Comparison of ENCODE assay signal across 34 mouse cellular contexts in the genomic region with DNA sequence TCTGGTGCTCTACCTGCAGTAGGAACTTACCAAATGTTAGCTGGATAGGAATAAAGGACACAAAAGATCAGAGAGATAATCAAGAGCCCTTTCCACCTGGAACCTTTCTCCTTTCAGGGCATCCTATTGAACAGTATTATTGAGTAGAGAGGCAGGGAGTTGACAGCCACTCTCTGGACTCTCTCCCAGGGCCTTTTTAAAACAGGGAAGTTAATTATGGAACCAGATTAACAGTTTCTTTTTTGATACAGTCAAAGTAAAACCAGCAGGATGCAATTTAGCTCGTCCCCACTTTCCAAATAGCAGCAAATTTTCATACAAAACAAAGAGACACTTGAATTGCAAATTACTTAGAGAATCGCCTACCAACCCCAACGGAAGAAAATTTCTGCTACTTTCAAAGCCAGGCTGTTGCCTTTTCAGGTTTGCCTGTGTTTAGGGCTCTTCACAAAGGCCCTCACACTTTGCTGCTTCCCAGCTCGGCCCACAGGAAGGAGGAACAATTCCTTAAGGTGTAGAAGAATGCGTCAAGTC. TPM values are rescaled to one million over a fixed set of nuclear protein-coding genes. Genes with fewer than 3 reads are reported as not detected.
DNase-seq lines count a peak whose midpoint lies in the region; ATAC-seq and TF ChIP-seq lines count a peak whose summit lies in the region.
"Had no signal": no experiment of that assay in that cellular context is flagged by ENCODE, and none has a peak within 500 bp of the region (broad histone marks: within the 10 kb centered on the region; RNA-seq: fewer than 3 reads in every experiment).

No protein-coding gene starts in this region.

- no peak overlapping the region for H3K9ac ChIP-seq in forebrain, embryonic 14.5 days (ENCODE audit: low read length)
- H3K9ac ChIP-seq: embryonic facial prominence, embryonic 15.5 days; heart, embryonic 12.5 days; intestine, embryonic 15.5 days; limb, embryonic 13.5 days; liver, embryonic 13.5 days; neural tube, embryonic 12.5 days; stomach, embryonic 15.5 days had no signal

- 0 out of 2 replicates have a peak, but pooled peaks have one; percentile 57 for ATAC-seq in forebrain, embryonic 14.5 days
- ATAC-seq: hindbrain, embryonic 16.5 days; intestine, embryonic 15.5 days had no signal

- H3K4me2 ChIP-seq in forebrain, embryonic 14.5 days (ENCODE audit: low read length), result no peak overlapping the region
- H3K4me2 ChIP-seq: embryonic facial prominence, embryonic 15.5 days; heart, embryonic 12.5 days; intestine, embryonic 15.5 days; limb, embryonic 13.5 days; liver, embryonic 13.5 days; neural tube, embryonic 12.5 days; stomach, embryonic 15.5 days had no signal

- H3K4me3 ChIP-seq in forebrain, embryonic 14.5 days (ENCODE audit: low read depth, low read length), result no peak overlapping the region
- H3K4me3 ChIP-seq in forebrain, embryonic 10.5 days, result no peak overlapping the region
- H3K4me3 ChIP-seq in left cerebral cortex, adult 2 months, result no peak overlapping the region
- H3K4me3 ChIP-seq: embryonic facial prominence, embryonic 15.5 days; heart, embryonic 12.5 days; hindbrain, embryonic 10.5 days; intestine, embryonic 15.5 days; limb, embryonic 13.5 days; liver, embryonic 13.5 days; neural tube, embryonic 12.5 days; stomach, embryonic 15.5 days had no signal

- H3K27me3 ChIP-seq in forebrain, embryonic 14.5 days (replicated peaks; ENCODE audit: control insufficient read depth, insufficient read depth, low read length), result no peaks in the 10 kb centered on the region
- H3K27me3 ChIP-seq in forebrain, embryonic 10.5 days (ENCODE audit: poor library complexity, severe bottlenecking), result no peaks in the 10 kb centered on the region
- H3K27me3 ChIP-seq: embryonic facial prominence, embryonic 15.5 days; heart, embryonic 12.5 days; intestine, embryonic 15.5 days; limb, embryonic 13.5 days; liver, embryonic 13.5 days; neural tube, embryonic 12.5 days; stomach, embryonic 15.5 days had no signal

- intact Hi-C loops in left cerebral cortex, adult 2 months (cut with DNase I), result no loop called here
- intact Hi-C loops in left cerebral cortex, postnatal 4 days (cut with DNase I), result no loop called here
- intact Hi-C loops in left cerebral cortex, postnatal 14 days (cut with DNase I), result no loop called here

- 13% methylated on average over 5 of the region's 5 CpGs for WGBS in forebrain, embryonic 14.5 days
- 30% methylated on average over 5 of the region's 5 CpGs for whole genome bisulfite sequencing in forebrain, embryonic 10.5 days

- no peak for TF ChIP-seq CTCF in left cerebral cortex, adult 2 months (IDR thresholded peaks at IDR 0.05)

- no peaks in the 10 kb centered on the region for H3K4me1 ChIP-seq in forebrain, embryonic 14.5 days (ENCODE audit: control insufficient read depth, insufficient read depth, low read length)
- no peaks in the 10 kb centered on the region for H3K4me1 ChIP-seq in forebrain, embryonic 10.5 days
- H3K4me1 ChIP-seq: embryonic facial prominence, embryonic 15.5 days; heart, embryonic 12.5 days; hindbrain, embryonic 10.5 days; intestine, embryonic 15.5 days; limb, embryonic 13.5 days; liver, embryonic 13.5 days; neural tube, embryonic 12.5 days; stomach, embryonic 15.5 days had no signal

- H3K27ac ChIP-seq in forebrain, embryonic 14.5 days (ENCODE audit: low read depth, low read length), result no peak overlapping the region
- no peak overlapping the region for H3K27ac ChIP-seq in forebrain, embryonic 10.5 days
- peak overlapping the region; percentile 54 for H3K27ac ChIP-seq in left cerebral cortex, adult 2 months
- H3K27ac ChIP-seq: embryonic facial prominence, embryonic 15.5 days; hindbrain, embryonic 10.5 days; intestine, embryonic 15.5 days; limb, embryonic 13.5 days; liver, embryonic 13.5 days; neural tube, embryonic 12.5 days; stomach, embryonic 15.5 days had no signal

- H3K36me3 ChIP-seq in forebrain, embryonic 14.5 days (ENCODE audit: control insufficient read depth, insufficient read depth, low read length), result no peaks in the 10 kb centered on the region
- H3K36me3 ChIP-seq in forebrain, embryonic 10.5 days (replicated peaks), result no peaks in the 10 kb centered on the region
- H3K36me3 ChIP-seq: embryonic facial prominence, embryonic 15.5 days; heart, embryonic 12.5 days; hindbrain, embryonic 10.5 days; intestine, embryonic 15.5 days; limb, embryonic 13.5 days; liver, embryonic 13.5 days; neural tube, embryonic 12.5 days; stomach, embryonic 15.5 days had no signal

- no peaks in the 10 kb centered on the region for H3K9me3 ChIP-seq in forebrain, embryonic 14.5 days (replicated peaks; ENCODE audit: control insufficient read depth, low read length)
- no peaks in the 10 kb centered on the region for H3K9me3 ChIP-seq in forebrain, embryonic 10.5 days
- H3K9me3 ChIP-seq: embryonic facial prominence, embryonic 15.5 days; heart, embryonic 12.5 days; hindbrain, embryonic 10.5 days; intestine, embryonic 15.5 days; limb, embryonic 13.5 days; liver, embryonic 13.5 days; neural tube, embryonic 12.5 days; stomach, embryonic 15.5 days had no signal

- peak; percentile 42 for DNase-seq in forebrain, embryonic 14.5 days (ENCODE audit: low spot score)
- DNase-seq in forebrain, embryonic 10.5 days (ENCODE audit: extremely low spot score, low spot score), result no peak
- peak; percentile 8 to 13 for DNase-seq in left cerebral cortex, adult 2 months (ENCODE audit: extremely low spot score in 1 of 2, low spot score in 2 of 2)
- no peak for DNase-seq in left cerebral cortex, postnatal 4 days
- peak; percentile 66 for DNase-seq in brain, adult 2 months (ENCODE audit: low read depth, low spot score)
- peak; percentile 5 to 7 for DNase-seq in left cerebral cortex, postnatal 14 days (ENCODE audit: low spot score in 2 of 2)
- no peak for DNase-seq in embryo, embryonic 10.5 days (ENCODE audit: low spot score)
- no peak for DNase-seq in spleen, postnatal 36 days (ENCODE audit: low spot score in 2 of 2)
- DNase-seq: adrenal gland, adult 2 months; cerebellum, adult 8-10 months; cerebellum, postnatal 36 days; gastrocnemius, postnatal 25 days; heart, adult 18-20 months; heart, postnatal 10 days; kidney, adult 9 months; kidney, postnatal 14 days; liver, embryonic 13.5 days; lung, adult 2 months; lung, postnatal 14 days; midbrain, embryonic 14.5 days; retina, postnatal 1 day; thymus, adult 18-20 months; thymus, postnatal 36 days had no signal

RNA-seq across cellular contexts. Expression of a gene that starts 24.0 kb away (rescaled TPM):
- not detected in 2 replicates for polyA plus RNA-seq in forebrain, embryonic 14.5 days (2014; fragmentation: Nextera tagmentation; extraction: Ambion mirVana)
- not detected in 2 replicates for polyA plus RNA-seq in forebrain, embryonic 10.5 days (2016; fragmentation: Nextera tagmentation; extraction: Ambion mirVana)
- total RNA-seq in left cerebral cortex, adult 2 months (2021), result not detected
- total RNA-seq in left cerebral cortex, postnatal 4 days (2021), result not detected
- total RNA-seq in left cerebral cortex, postnatal 14 days (2021), result not detected
- total RNA-seq: adrenal gland, adult 2 months; gastrocnemius, postnatal 25 days; heart, adult 18-20 months; heart, postnatal 10 days; layer of hippocampus, adult 8-10 months; left cerebral cortex, postnatal 10 days; megakaryocyte, adult 5-6 weeks had no signal
- polyA plus RNA-seq: adrenal gland, adult 2 months; heart, embryonic 12.5 days; intestine, embryonic 15.5 days; liver, embryonic 13.5 days; lung, adult 2 months; midbrain, embryonic 14.5 days had no signal

Comparison
In these comparisons a context has a peak if more than half of its experiments do, and no peak if none do; other contexts are left out.
1. DNase-seq: peak in forebrain, embryonic 14.5 days (single experiment), left cerebral cortex, adult 2 months (2 of 2), brain, adult 2 months (single experiment) and left cerebral cortex, postnatal 14 days (2 of 2); none in forebrain, embryonic 10.5 days (single experiment), left cerebral cortex, postnatal 4 days (single experiment), embryo, embryonic 10.5 days (single experiment) and spleen, postnatal 36 days (0 of 2).